Mouse (Mus musculus): ENCODE measurements around the gene Psmg4. TPM values are rescaled to one million over a fixed set of nuclear protein-coding genes. Genes with fewer than 3 reads are reported as not detected.

Psmg4 gene
- 10 to 100 TPM; 25.1 TPM for total RNA-seq (2021)

GRCm38 (mm10) chr13:34162491-34163303, at the start of gene Psmg4:
Psmg4 (plus strand) TSS chr13:34162964.
- peak; percentile 90 to 93 for DNase-seq

- DNase-seq: no peak
Measured at GRCm38 (mm10) chr13:34113086-34113485, 49.7 kb upstream of the Psmg4 start.

- no peak for DNase-seq
Measured at GRCm38 (mm10) chr13:34114654-34115053, 48.1 kb upstream of the Psmg4 start.

GRCm38 (mm10) chr13:34116508-34116907, 46.3 kb upstream of the Psmg4 start:
- no peak for DNase-seq

GRCm38 (mm10) chr13:34118816-34119215, 43.9 kb upstream of the Psmg4 start:
- no peak for DNase-seq

DNA sequence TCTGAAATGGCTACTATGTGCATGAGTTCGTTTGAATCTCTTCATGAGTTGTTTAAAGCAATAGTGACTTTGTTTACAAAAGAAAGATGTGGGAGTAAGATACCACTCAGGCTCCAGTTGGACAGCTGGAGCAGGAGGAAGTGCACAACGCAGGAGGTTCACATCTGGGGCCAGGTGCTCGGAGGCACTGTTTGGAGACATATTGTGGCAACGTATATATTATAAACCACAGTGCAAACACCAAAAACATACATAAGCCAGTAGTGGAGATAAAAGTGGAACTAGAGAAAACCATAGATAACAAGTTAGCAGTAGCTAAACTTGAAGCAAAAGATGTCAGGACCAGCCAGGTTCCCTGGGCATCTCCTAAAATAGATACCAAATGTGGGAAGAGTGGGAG, 43.4 kb upstream of the Psmg4 start:
- no peak for DNase-seq

- DNase-seq: no peak
Measured at GRCm38 (mm10) chr13:34120536-34120935, 42.2 kb upstream of the Psmg4 start.

DNA sequence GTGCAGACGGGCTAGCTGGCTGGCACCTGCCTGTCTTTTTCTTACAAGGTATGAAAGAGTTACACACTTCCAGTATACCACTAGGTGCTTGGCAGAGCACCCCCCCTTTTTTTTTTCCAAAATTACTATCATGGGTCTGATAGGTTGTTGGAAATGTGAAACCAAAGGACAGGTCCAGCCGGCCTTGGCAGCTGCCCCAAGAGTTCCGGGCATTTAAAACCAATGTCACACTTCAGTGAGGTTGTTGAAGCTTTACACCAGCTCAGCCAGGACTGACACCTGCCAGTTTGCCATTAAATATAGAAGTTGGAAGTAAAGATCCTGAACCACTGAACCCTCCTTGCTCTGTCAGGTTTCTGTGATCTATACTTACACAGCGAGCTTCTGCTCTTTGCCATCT, 37.1 kb upstream of the Psmg4 start:
- no peak for DNase-seq

- no peak for DNase-seq
Measured at GRCm38 (mm10) chr13:34128276-34129114, 34.3 kb upstream of the Psmg4 start.

DNA sequence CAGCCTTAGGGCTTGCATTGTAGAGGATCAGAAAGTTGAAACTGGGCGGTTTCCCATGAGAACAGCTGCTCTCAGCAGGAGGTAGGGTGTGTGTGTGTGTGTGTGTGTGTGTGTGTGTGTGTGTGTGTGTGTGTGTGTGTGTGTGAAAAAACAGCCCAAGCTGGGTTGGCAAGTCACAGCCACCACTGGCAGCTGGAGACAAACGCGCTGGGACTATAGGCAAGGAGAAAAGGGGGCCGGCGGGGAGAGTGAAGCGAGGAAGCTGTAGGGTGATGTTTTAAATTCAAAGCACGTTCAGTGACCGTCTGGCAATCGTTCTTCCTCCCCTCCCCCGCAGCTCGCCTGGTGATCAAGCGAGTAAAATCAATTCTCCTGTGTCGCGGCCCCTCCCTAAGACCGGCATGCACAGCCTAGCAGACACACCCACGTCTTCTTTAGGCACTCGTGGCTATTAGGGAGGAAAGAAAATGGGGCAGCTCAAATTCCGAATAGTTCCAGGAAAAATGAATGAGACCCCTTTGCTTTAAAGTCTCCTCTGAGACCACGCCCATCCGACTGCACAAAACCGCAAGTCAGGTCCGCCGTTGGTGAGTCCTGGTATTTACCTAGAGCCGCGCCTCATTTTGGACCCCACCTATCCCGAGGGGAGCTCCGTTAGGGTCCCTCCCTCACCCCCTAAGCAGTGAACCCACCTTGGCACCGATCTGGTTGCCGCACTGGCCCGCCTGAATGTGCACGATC, 33.1 kb upstream of the Psmg4 start:
- DNase-seq: peak; percentile 65 to 67

DNA sequence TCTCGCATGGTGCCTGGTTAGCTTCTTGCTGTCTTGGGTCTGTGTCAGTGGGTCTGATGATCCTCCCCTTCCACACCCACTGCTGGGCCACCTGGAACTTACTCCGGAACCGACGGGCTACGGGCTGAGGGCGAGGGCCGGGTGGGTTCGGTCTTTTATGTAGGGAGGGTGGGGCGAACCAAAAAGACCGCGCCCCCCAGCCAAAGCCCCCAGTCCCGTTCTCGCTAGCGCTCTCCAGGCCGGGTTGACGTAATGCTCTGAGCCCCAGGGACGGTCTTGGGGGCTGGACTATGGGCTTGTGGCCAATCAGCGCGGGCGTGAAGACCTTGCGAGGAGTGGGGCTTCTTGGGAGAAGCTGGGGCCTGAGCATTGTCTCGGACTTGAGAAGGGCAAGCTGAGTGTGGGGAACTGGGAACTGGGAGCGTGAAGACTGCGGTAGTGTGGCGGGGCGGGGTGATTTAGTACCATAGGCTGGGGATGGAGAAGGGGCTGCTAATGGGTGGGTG, 32.5 kb upstream of the Psmg4 start, which contains the start of gene Tubb2b:
Gene Tubb2b (minus strand): TSS at position 241 of the 506 bp plus-strand sequence.
- peak; percentile 77 to 82 for DNase-seq

GRCm38 (mm10) chr13:34131011-34131707, 31.6 kb upstream of the Psmg4 start:
- DNase-seq: peak; percentile 51 to 62

- DNase-seq: peak; percentile 41 to 48
Measured at GRCm38 (mm10) chr13:34131708-34132060, 31.1 kb upstream of the Psmg4 start.

DNA sequence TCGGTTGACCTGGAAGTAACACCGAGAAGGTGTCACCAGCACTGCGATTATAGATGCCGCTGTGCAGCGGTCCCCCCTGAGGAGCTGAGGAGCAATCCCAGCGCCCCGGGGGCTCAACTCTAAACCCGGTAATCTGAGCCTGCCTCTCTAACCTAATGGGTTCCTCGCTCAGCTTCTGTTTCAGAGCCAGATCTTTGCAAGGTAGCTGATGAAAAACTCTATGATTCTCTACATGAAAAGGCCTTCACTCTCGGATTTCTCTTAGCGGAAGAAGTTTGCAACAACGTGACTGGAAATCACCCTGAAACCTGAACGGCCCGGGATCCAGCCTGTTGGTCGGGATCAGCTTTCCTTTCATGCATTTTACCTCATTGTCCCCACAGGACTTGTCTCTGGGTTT, 30.5 kb upstream of the Psmg4 start:
- no peak for DNase-seq

DNA sequence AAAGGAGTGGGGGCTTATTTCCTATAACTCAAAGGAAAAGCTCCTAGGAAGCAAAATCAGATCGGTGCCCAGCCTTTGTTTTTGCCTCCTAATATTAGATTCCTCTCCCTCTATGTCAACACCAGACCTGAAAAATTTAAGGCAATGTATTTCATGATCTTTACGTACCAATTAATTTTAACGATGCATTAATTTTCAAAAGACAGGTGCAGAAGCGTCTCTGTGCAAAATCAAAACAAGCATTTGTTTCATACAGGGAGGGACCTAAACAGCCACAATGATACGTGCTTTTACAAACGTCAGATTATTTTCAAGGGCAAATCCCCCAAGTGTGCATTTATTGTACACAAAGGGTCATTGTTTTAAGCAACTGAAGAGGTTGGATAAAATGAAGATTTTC, 29.9 kb upstream of the Psmg4 start:
- DNase-seq: no peak

DNA sequence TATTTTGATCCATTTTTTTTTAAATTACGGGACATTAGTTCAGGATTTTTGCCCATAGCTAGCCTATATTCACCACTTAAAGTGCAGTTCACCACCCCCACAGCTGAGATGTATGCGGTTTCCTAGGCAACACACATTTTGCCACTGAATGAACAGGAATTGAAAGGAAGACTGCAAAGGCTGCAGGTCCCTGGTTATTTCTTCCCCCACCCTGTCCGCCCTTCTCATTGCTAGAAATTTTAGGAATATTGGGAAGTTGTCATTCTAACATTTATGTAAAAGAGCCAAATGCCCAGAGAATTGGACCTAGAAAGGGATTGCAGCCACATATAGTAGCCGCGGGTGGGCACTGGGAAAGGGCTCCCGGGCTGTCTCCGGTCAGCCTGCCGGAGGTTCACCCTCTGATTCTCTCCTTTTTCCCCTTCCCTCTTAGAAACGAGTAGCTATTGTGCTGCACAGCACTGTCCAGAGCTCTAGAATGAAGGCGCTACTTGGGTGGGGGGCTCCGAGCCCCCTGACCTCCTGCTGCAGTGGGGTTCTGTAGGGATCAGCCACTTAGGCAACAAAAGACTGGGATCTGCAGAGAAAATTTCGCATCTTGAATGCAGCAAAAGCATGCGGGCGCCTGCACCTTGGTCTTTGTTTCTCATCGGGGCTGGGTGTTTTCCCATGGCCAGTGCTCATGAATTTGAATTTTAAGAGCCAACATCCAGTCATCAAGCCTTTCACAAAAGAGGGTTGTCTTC, 29.3 kb upstream of the Psmg4 start:
- DNase-seq: no peak

DNA sequence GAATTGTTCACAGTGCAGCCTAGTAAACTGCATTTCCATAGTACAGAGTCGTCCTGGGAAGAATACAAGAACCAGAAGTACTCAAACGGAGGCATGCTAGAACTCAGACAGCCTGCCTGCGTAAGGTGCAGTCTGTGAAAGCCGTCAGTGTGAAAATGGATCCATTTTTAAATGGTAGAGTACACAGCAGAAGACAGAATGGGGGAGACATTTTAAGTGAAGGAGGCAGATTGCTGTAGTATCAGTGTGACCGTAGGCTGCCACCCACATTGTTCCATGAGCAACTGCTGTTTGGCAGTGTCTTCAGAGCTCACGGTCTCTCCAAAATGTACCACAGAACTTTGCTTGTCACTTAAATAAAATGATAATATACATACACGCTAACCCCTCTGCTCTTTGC, 28.5 kb upstream of the Psmg4 start:
- DNase-seq: peak; percentile 66 to 75

DNA sequence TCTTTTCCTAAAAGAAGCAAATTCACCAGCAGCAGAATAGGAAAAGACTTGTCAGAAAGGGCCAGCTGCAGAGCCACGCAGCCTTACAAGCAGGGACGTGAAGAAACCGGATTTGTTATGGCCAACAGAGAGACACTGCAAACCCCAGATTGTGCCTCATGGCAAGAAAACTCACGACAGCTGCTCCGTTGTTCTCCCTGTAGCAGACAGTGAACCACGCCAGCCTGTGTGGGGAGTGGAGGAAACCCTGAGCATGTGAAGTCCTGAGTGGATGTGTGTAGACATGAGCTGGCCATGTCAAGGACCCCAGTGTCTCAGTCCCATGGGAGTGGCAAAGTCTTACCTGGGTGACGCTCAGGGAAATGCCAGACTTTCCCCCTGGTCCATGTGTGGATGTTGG, 26.2 kb upstream of the Psmg4 start:
- peak; percentile 75 to 80 for DNase-seq

- DNase-seq: no peak
Measured at GRCm38 (mm10) chr13:34143389-34143788, 19.4 kb upstream of the Psmg4 start.

GRCm38 (mm10) chr13:34146916-34147315, 15.8 kb upstream of the Psmg4 start:
- DNase-seq: no peak

DNA sequence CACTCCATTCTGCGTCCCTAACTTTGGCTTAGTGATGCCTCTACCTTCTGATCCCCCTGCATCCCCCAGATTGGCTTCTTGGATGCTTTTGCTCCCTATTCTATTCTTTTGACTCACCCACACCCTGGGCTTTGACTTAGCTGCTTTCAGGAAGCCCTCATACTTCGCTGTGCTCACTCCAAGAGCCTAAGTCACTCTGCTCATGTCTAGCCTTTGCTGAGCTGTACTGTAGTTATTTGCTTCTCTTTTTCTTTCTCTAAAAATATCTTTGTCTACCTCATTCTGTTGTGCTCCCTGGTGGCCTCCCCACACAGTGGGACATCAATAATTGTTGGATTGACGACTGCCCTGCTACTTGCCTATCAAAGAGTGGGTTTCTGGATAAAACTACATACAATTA, 14.6 kb upstream of the Psmg4 start:
- no peak for DNase-seq

Measured in layer of hippocampus, postnatal 36 days (tissue).